Mouse (Mus musculus): ENCODE measurements around the gene Dusp27. TPM values are rescaled to one million over a fixed set of nuclear protein-coding genes. Genes with fewer than 3 reads are reported as not detected.

Gene Dusp27
- polyA plus RNA-seq, 1 experiment from 2014 or later = 45.4 TPM

- Histone ChIP-seq H3K4me1 (no peaks in the 10 kb centered on the region), H3K4me2 (no peak overlapping the region), H3K9ac (no peak overlapping the region), H3K36me3 (peaks cover 41% of the 10 kb centered on the region), H3K9me3 (no peaks in the 10 kb centered on the region), H3K4me3 (no peak overlapping the region), H3K27me3 (replicated peaks) (no peaks in the 10 kb centered on the region), H3K27ac (replicated peaks) (no peak overlapping the region)
- 79% methylated on average over 3 of the region's 3 CpGs for WGBS
- no peak for ATAC-seq (ENCODE audit: extremely low read depth, insufficient number of reproducible peaks, low FRiP score, low TSS enrichment)
These were observed 33.3 kb downstream of the Dusp27 start for GRCm38 (mm10) chr1:166094462-166094861.

GRCm38 (mm10) chr1:166090306-166090705, 37.4 kb downstream of the Dusp27 start:
- Histone ChIP-seq H3K4me1 (no peaks in the 10 kb centered on the region), H3K27me3 (replicated peaks) (no peaks in the 10 kb centered on the region), H3K9ac (no peak overlapping the region), H3K36me3 (no peaks in the 10 kb centered on the region), H3K27ac (replicated peaks) (no peak overlapping the region), H3K9me3 (no peaks in the 10 kb centered on the region), H3K4me3 (no peak overlapping the region), H3K4me2 (no peak overlapping the region)
- no peak for ATAC-seq (ENCODE audit: extremely low read depth, insufficient number of reproducible peaks, low FRiP score, low TSS enrichment)
- WGBS = 77% methylated on average over 2 of the region's 2 CpGs

- no peak for ATAC-seq (ENCODE audit: extremely low read depth, insufficient number of reproducible peaks, low FRiP score, low TSS enrichment)
- Histone ChIP-seq H3K9ac (no peak overlapping the region), H3K27me3 (replicated peaks) (no peaks in the 10 kb centered on the region), H3K27ac (replicated peaks) (no peak overlapping the region), H3K9me3 (no peaks in the 10 kb centered on the region), H3K4me2 (no peak overlapping the region), H3K4me1 (no peaks in the 10 kb centered on the region), H3K36me3 (no peaks in the 10 kb centered on the region), H3K4me3 (no peak overlapping the region)
- 42% methylated on average over 4 of the region's 4 CpGs for WGBS
These were observed 38.0 kb downstream of the Dusp27 start for GRCm38 (mm10) chr1:166089739-166090138.

GRCm38 (mm10) chr1:166089337-166089736, 38.4 kb downstream of the Dusp27 start:
- no peaks in the 10 kb centered on the region for H3K36me3 ChIP-seq
- no peaks in the 10 kb centered on the region for H3K4me1 ChIP-seq
- no peaks in the 10 kb centered on the region for H3K27me3 ChIP-seq (replicated peaks)
- H3K4me2 ChIP-seq = no peak overlapping the region
- H3K4me3 ChIP-seq = no peak overlapping the region
- H3K9ac ChIP-seq = no peak overlapping the region
- WGBS = 57% methylated on average over 3 of the region's 3 CpGs
- ATAC-seq (ENCODE audit: extremely low read depth, insufficient number of reproducible peaks, low FRiP score, low TSS enrichment) = no peak
- H3K9me3 ChIP-seq = no peaks in the 10 kb centered on the region
- H3K27ac ChIP-seq (replicated peaks) = no peak overlapping the region

- Histone ChIP-seq H3K4me1 (no peaks in the 10 kb centered on the region), H3K9ac (no peak overlapping the region), H3K36me3 (no peaks in the 10 kb centered on the region), H3K9me3 (no peaks in the 10 kb centered on the region), H3K4me3 (no peak overlapping the region), H3K27ac (replicated peaks) (no peak overlapping the region), H3K27me3 (replicated peaks) (no peaks in the 10 kb centered on the region), H3K4me2 (no peak overlapping the region)
- no peak for ATAC-seq (ENCODE audit: extremely low read depth, insufficient number of reproducible peaks, low FRiP score, low TSS enrichment)
- 80% methylated on average over 19 of the region's 19 CpGs for WGBS
These were observed 39.1 kb downstream of the Dusp27 start for GRCm38 (mm10) chr1:166088446-166089170.

- H3K36me3 ChIP-seq = no peaks in the 10 kb centered on the region
- H3K9me3 ChIP-seq = no peaks in the 10 kb centered on the region
- no peaks in the 10 kb centered on the region for H3K4me1 ChIP-seq
- WGBS = 67% methylated on average over 6 of the region's 6 CpGs
- no peak overlapping the region for H3K9ac ChIP-seq
- no peak overlapping the region for H3K4me2 ChIP-seq
- H3K27me3 ChIP-seq (replicated peaks) = no peaks in the 10 kb centered on the region
- no peak overlapping the region for H3K4me3 ChIP-seq
- no peak for ATAC-seq (ENCODE audit: extremely low read depth, insufficient number of reproducible peaks, low FRiP score, low TSS enrichment)
- no peak overlapping the region for H3K27ac ChIP-seq (replicated peaks)
These were observed 50.5 kb downstream of the Dusp27 start for GRCm38 (mm10) chr1:166077052-166077735.

- H3K9me3 ChIP-seq = 0 out of 2 replicates have a peak, but pooled peaks cover 5% of the 10 kb centered on the region
- no peak overlapping the region for H3K9ac ChIP-seq
- WGBS = 70% methylated on average over 2 of the region's 2 CpGs
- no peak overlapping the region for H3K27ac ChIP-seq (replicated peaks)
- no peaks in the 10 kb centered on the region for H3K4me1 ChIP-seq
- no peak overlapping the region for H3K4me3 ChIP-seq
- no peak overlapping the region for H3K4me2 ChIP-seq
- H3K36me3 ChIP-seq = no peaks in the 10 kb centered on the region
- no peaks in the 10 kb centered on the region for H3K27me3 ChIP-seq (replicated peaks)
- ATAC-seq (ENCODE audit: extremely low read depth, insufficient number of reproducible peaks, low FRiP score, low TSS enrichment) = no peak
These were observed 59.8 kb downstream of the Dusp27 start for GRCm38 (mm10) chr1:166067856-166068440.

- WGBS = 81% methylated on average over 3 of the region's 3 CpGs
- no peak overlapping the region for H3K9ac ChIP-seq
- no peaks in the 10 kb centered on the region for H3K36me3 ChIP-seq
- 0 out of 2 replicates have a peak, but pooled peaks cover 5% of the 10 kb centered on the region for H3K9me3 ChIP-seq
- H3K4me3 ChIP-seq = no peak overlapping the region
- no peak overlapping the region for H3K4me2 ChIP-seq
- H3K27me3 ChIP-seq (replicated peaks) = no peaks in the 10 kb centered on the region
- no peak for ATAC-seq (ENCODE audit: extremely low read depth, insufficient number of reproducible peaks, low FRiP score, low TSS enrichment)
- no peak overlapping the region for H3K27ac ChIP-seq (replicated peaks)
- no peaks in the 10 kb centered on the region for H3K4me1 ChIP-seq
These were observed 63.9 kb downstream of the Dusp27 start for GRCm38 (mm10) chr1:166063870-166064269.

- no peaks in the 10 kb centered on the region for H3K36me3 ChIP-seq
- H3K4me2 ChIP-seq = no peak overlapping the region
- no peaks in the 10 kb centered on the region for H3K9me3 ChIP-seq
- no peak for ATAC-seq (ENCODE audit: extremely low read depth, insufficient number of reproducible peaks, low FRiP score, low TSS enrichment)
- H3K4me3 ChIP-seq = no peak overlapping the region
- 78% methylated on average over 3 of the region's 3 CpGs for WGBS
- no peak overlapping the region for H3K9ac ChIP-seq
- 0 out of 2 replicates have a peak, but pooled peaks cover 3% of the 10 kb centered on the region for H3K27me3 ChIP-seq (replicated peaks)
- no peak overlapping the region for H3K27ac ChIP-seq (replicated peaks)
- H3K4me1 ChIP-seq = no peaks in the 10 kb centered on the region
These were observed 66.2 kb downstream of the Dusp27 start for GRCm38 (mm10) chr1:166061532-166061931.

GRCm38 (mm10) chr1:166060406-166060805, 67.3 kb downstream of the Dusp27 start:
- Histone ChIP-seq H3K27ac (replicated peaks) (no peak overlapping the region), H3K4me1 (peaks cover 6% of the 10 kb centered on the region; the same call in 1 of the 2 replicates), H3K36me3 (no peaks in the 10 kb centered on the region), H3K4me2 (no peak overlapping the region), H3K27me3 (replicated peaks) (peaks cover 7% of the 10 kb centered on the region; the same call in 1 of the 2 replicates), H3K4me3 (no peak overlapping the region), H3K9ac (no peak overlapping the region), H3K9me3 (no peaks in the 10 kb centered on the region)
- 39% methylated on average over 1 of the region's 1 CpGs for WGBS
- no peak for ATAC-seq (ENCODE audit: extremely low read depth, insufficient number of reproducible peaks, low FRiP score, low TSS enrichment)

- H3K36me3 ChIP-seq = no peaks in the 10 kb centered on the region
- H3K4me1 ChIP-seq = peaks cover 13% of the 10 kb centered on the region
- no peak overlapping the region for H3K27ac ChIP-seq (replicated peaks)
- no peak overlapping the region for H3K4me2 ChIP-seq
- no peaks in the 10 kb centered on the region for H3K9me3 ChIP-seq
- ATAC-seq (ENCODE audit: extremely low read depth, insufficient number of reproducible peaks, low FRiP score, low TSS enrichment) = no peak
- H3K4me3 ChIP-seq = no peak overlapping the region
- WGBS = 46% methylated on average over 9 of the region's 9 CpGs
- H3K27me3 ChIP-seq (replicated peaks) = peaks cover 14% of the 10 kb centered on the region; the same call in 1 of the 2 replicates
- no peak overlapping the region for H3K9ac ChIP-seq
These were observed 71.5 kb downstream of the Dusp27 start for GRCm38 (mm10) chr1:166056098-166056756.

Data from heart, embryonic 13.5 days (tissue).